Mouse (Mus musculus) embryonic fibroblast, embryonic 13.5 days (primary cell): ENCODE data around the gene Trub1.

Experiments
- CTCF ChIP-seq: IDR thresholded peaks from 2 replicates; pipeline ENCODE4 v1.5.1; 2011; ENCODE audit warnings: mild to moderate bottlenecking, control low read depth, low read length, moderate library complexity, borderline replicate concordance; ENCODE audit not compliant: insufficient read depth
- POLR2A ChIP-seq: IDR thresholded peaks from 2 replicates; pipeline ENCODE4 v1.6.1; 2011; ENCODE audit warnings: low read depth, mild to moderate bottlenecking, control low read depth, low read length, moderate library complexity

- TF ChIP-seq CTCF (no peak), POLR2A (no peak)
These were observed 87.4 kb downstream of the Trub1 start for GRCm38 (mm10) chr19:57540118-57540517.
